Mouse (Mus musculus): Measurements from ENCODE around the gene Mrpl28. TPM values are rescaled to one million over a fixed set of nuclear protein-coding genes. Genes with fewer than 3 reads are reported as not detected.

Gene Mrpl28
- polyA plus RNA-seq, 1 experiment from 2014 or later, result 175 TPM

DNA sequence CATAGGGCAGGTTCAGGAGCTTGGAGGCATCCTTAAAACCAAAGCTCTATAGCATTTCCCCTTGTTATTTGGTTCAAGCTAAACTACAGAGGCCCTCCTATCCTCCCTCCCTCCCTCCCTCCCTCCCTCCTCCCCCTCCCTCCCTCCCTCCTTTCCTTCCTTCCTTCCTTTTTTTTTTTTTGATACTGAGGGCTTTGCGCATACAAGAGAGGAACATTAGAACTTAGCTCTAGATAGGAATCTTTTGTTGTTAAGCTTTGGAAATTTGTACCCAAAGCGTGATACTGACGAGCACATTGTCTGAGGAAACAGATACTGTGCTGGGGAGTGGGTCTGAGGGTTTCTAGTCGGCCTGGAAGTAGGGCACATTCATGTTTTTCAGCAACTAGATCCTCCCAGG, 17.7 kb upstream of the Mrpl28 start:
- TF ChIP-seq CTCF (IDR thresholded peaks at IDR 0.05; ENCODE audit: low read depth), result no peak
- Histone ChIP-seq H3K36me3 (ENCODE audit: insufficient read depth, low read length) (no peaks in the 10 kb centered on the region), H3K4me3 (replicated peaks; ENCODE audit: low read depth, low read length) (no peak overlapping the region), H3K4me1 (replicated peaks; ENCODE audit: insufficient read depth, low read length) (no peaks in the 10 kb centered on the region), H3K27me3 (ENCODE audit: insufficient read depth, low read length) (no peaks in the 10 kb centered on the region), H3K4me2 (ENCODE audit: low read length) (no peak overlapping the region), H3K9ac (ENCODE audit: low read depth, low read length) (no peak overlapping the region), H3K27ac (no peak overlapping the region), H3K9me3 (replicated peaks; ENCODE audit: low read length) (no peaks in the 10 kb centered on the region)
- DNase-seq (ENCODE audit: low spot score) (no peak), ATAC-seq (replicated peaks; ENCODE audit: low FRiP score, low read depth) (no peak)
- WGBS, result 55% methylated on average over 4 of the region's 4 CpGs

GRCm38 (mm10) chr17:26110156-26110555, 13.1 kb upstream of the Mrpl28 start:
- no peak overlapping the region for H3K4me2 ChIP-seq (ENCODE audit: low read length)
- H3K27ac ChIP-seq, result no peak overlapping the region
- ATAC-seq (replicated peaks; ENCODE audit: low FRiP score, low read depth), result no peak
- H3K4me1 ChIP-seq (replicated peaks; ENCODE audit: insufficient read depth, low read length), result peaks cover 9% of the 10 kb centered on the region; the same call in 1 of the 2 replicates
- 35% methylated on average over 4 of the region's 4 CpGs for WGBS
- H3K9ac ChIP-seq (ENCODE audit: low read depth, low read length), result no peak overlapping the region
- H3K36me3 ChIP-seq (ENCODE audit: insufficient read depth, low read length), result no peaks in the 10 kb centered on the region
- no peak for TF ChIP-seq CTCF (IDR thresholded peaks at IDR 0.05; ENCODE audit: low read depth)
- peaks cover 9% of the 10 kb centered on the region; the same call in 1 of the 2 replicates for H3K27me3 ChIP-seq (ENCODE audit: insufficient read depth, low read length)
- no peaks in the 10 kb centered on the region for H3K9me3 ChIP-seq (replicated peaks; ENCODE audit: low read length)
- H3K4me3 ChIP-seq (replicated peaks; ENCODE audit: low read depth, low read length), result no peak overlapping the region
- DNase-seq (ENCODE audit: low spot score), result no peak

- WGBS, result 10% methylated on average over 4 of the region's 4 CpGs
- no peak overlapping the region for H3K9ac ChIP-seq (ENCODE audit: low read depth, low read length)
- H3K36me3 ChIP-seq (ENCODE audit: insufficient read depth, low read length), result no peaks in the 10 kb centered on the region
- peaks cover 9% of the 10 kb centered on the region; the same call in 1 of the 2 replicates for H3K4me1 ChIP-seq (replicated peaks; ENCODE audit: insufficient read depth, low read length)
- no peak overlapping the region for H3K4me3 ChIP-seq (replicated peaks; ENCODE audit: low read depth, low read length)
- H3K27me3 ChIP-seq (ENCODE audit: insufficient read depth, low read length), result peaks cover 15% of the 10 kb centered on the region; the same call in 1 of the 2 replicates
- TF ChIP-seq CTCF (IDR thresholded peaks at IDR 0.05; ENCODE audit: low read depth), result no peak
- H3K9me3 ChIP-seq (replicated peaks; ENCODE audit: low read length), result no peaks in the 10 kb centered on the region
- no peak overlapping the region for H3K27ac ChIP-seq
- no peak for DNase-seq (ENCODE audit: low spot score)
- no peak overlapping the region for H3K4me2 ChIP-seq (ENCODE audit: low read length)
- no peak for ATAC-seq (replicated peaks; ENCODE audit: low FRiP score, low read depth)
Observed at GRCm38 (mm10) chr17:26111024-26111423, 12.3 kb upstream of the Mrpl28 start.

- ATAC-seq (replicated peaks; ENCODE audit: low FRiP score, low read depth) (no peak), DNase-seq (ENCODE audit: low spot score) (no peak)
- no peak overlapping the region for H3K9ac ChIP-seq (ENCODE audit: low read depth, low read length)
- H3K36me3 ChIP-seq (ENCODE audit: insufficient read depth, low read length), result no peaks in the 10 kb centered on the region
- WGBS, result 19% methylated on average over 4 of the region's 4 CpGs
- H3K4me2 ChIP-seq (ENCODE audit: low read length), result no peak overlapping the region
- TF ChIP-seq CTCF (IDR thresholded peaks at IDR 0.05; ENCODE audit: low read depth), result no peak
- no peak overlapping the region for H3K4me3 ChIP-seq (replicated peaks; ENCODE audit: low read depth, low read length)
- H3K9me3 ChIP-seq (replicated peaks; ENCODE audit: low read length), result no peaks in the 10 kb centered on the region
- H3K4me1 ChIP-seq (replicated peaks; ENCODE audit: insufficient read depth, low read length), result peaks cover 9% of the 10 kb centered on the region; the same call in 1 of the 2 replicates
- peaks cover 15% of the 10 kb centered on the region; the same call in 1 of the 2 replicates for H3K27me3 ChIP-seq (ENCODE audit: insufficient read depth, low read length)
- H3K27ac ChIP-seq, result no peak overlapping the region
Observed at GRCm38 (mm10) chr17:26111722-26112121, 11.6 kb upstream of the Mrpl28 start.

DNA sequence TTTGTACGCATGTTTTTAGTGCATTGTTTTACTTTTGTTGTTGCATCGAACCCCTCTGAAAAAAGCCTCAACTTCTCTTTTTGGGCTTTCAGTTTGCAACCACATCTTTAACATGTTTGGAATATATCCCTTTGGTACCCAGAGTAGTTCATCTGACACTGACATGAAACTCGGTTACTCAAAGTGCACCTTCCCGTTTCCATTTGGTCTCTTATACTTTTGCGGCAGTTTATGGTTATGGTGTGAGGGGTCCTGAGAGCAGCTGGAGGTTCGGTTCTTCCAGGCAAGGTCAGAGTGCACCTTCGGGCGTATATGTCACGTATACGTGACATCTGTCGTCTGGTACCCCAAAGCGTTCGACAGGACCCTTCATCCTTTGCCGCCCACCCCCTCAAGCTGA, 10.5 kb upstream of the Mrpl28 start:
- 16% methylated on average over 14 of the region's 14 CpGs for WGBS
- Histone ChIP-seq H3K4me2 (ENCODE audit: low read length) (peak overlapping the region; percentile 97), H3K9ac (ENCODE audit: low read depth, low read length) (peak overlapping the region; percentile 74), H3K27me3 (ENCODE audit: insufficient read depth, low read length) (peaks cover 15% of the 10 kb centered on the region; the same call in 1 of the 2 replicates), H3K27ac (no peak overlapping the region), H3K4me1 (replicated peaks; ENCODE audit: insufficient read depth, low read length) (peaks cover 9% of the 10 kb centered on the region; the same call in 1 of the 2 replicates), H3K36me3 (ENCODE audit: insufficient read depth, low read length) (no peaks in the 10 kb centered on the region), H3K9me3 (replicated peaks; ENCODE audit: low read length) (no peaks in the 10 kb centered on the region), H3K4me3 (replicated peaks; ENCODE audit: low read depth, low read length) (peak overlapping the region; percentile 66)
- DNase-seq (ENCODE audit: low spot score), result no peak
- no peak for ATAC-seq (replicated peaks; ENCODE audit: low FRiP score, low read depth)
- no peak for TF ChIP-seq CTCF (IDR thresholded peaks at IDR 0.05; ENCODE audit: low read depth)

GRCm38 (mm10) chr17:26113181-26113948, 9.9 kb upstream of the Mrpl28 start, which contains the start of gene Tmem8:
Gene Tmem8, plus strand, starts transcription at chr17:26113299.
- under 1% methylated on average over 74 of the region's 75 CpGs for WGBS
- Histone ChIP-seq H3K36me3 (ENCODE audit: insufficient read depth, low read length) (no peaks in the 10 kb centered on the region), H3K9me3 (replicated peaks; ENCODE audit: low read length) (no peaks in the 10 kb centered on the region), H3K4me3 (replicated peaks; ENCODE audit: low read depth, low read length) (peak within 1 kb of the TSS; percentile 66), H3K27me3 (ENCODE audit: insufficient read depth, low read length) (peaks cover 15% of the 10 kb centered on the region; the same call in 1 of the 2 replicates), H3K9ac (ENCODE audit: low read depth, low read length) (peak within 1 kb of the TSS; percentile 74), H3K4me2 (ENCODE audit: low read length) (peak within 1 kb of the TSS; percentile 97), H3K27ac (peak within 1 kb of the TSS; percentile 79), H3K4me1 (replicated peaks; ENCODE audit: insufficient read depth, low read length) (peaks cover 9% of the 10 kb centered on the region; the same call in 1 of the 2 replicates)
- ATAC-seq (replicated peaks; ENCODE audit: low FRiP score, low read depth), result peak; percentile 74
- peak; percentile 46 for TF ChIP-seq CTCF (IDR thresholded peaks at IDR 0.05; ENCODE audit: low read depth)
- DNase-seq (ENCODE audit: low spot score), result peak; percentile 44
